Mouse (Mus musculus) midbrain, postnatal 0 days (tissue): ENCODE results near the gene Sarm1. TPM values are rescaled to one million over a fixed set of nuclear protein-coding genes. Genes with fewer than 3 reads are reported as not detected.

Source experiments
- ATAC-seq: fragments of 200-750 bp; cut with Nextera tagmentation; 2 replicates; pipeline ENCODE4 v1.8.0; 2017; ENCODE audit warnings: moderate number of reproducible peaks, mild to moderate bottlenecking, moderate TSS enrichment, moderate library complexity; ENCODE audit not compliant: low FRiP score
- DNase-seq: peaks from one replicate; pipeline ENCODE4 v3.0.0-alpha.2; 2015; ENCODE audit warnings: low spot score
- H3K27ac ChIP-seq: fragments of 300-500 bp; sonication (generic); 2 replicates; pipeline ENCODE4 v1.5.1; 2014; ENCODE audit warnings: low read depth, mild to moderate bottlenecking, low read length, mixed read lengths
- H3K27me3 ChIP-seq: fragments of 300-500 bp; sonication (generic); 2 replicates; pipeline ENCODE4 v1.6.1; 2014; ENCODE audit warnings: low read length, control low read depth, mixed read lengths; ENCODE audit not compliant: insufficient read depth
- H3K36me3 ChIP-seq: fragments of 300-500 bp; sonication (generic); 2 replicates; pipeline ENCODE4 v1.6.1; 2014; ENCODE audit warnings: low read length, control low read depth, mixed read lengths; ENCODE audit not compliant: insufficient read depth
- H3K4me1 ChIP-seq: fragments of 300-500 bp; sonication (generic); 2 replicates; pipeline ENCODE4 v1.6.1; 2014; ENCODE audit warnings: mild to moderate bottlenecking, control low read depth, antibody characterized with exemption, low read length, mixed read lengths; ENCODE audit not compliant: insufficient read depth
- H3K4me2 ChIP-seq: fragments of 300-500 bp; sonication (generic); 2 replicates; pipeline ENCODE4 v1.6.1; 2014; ENCODE audit warnings: low read depth, mild to moderate bottlenecking, low read length, mixed read lengths; ENCODE audit not compliant: poor library complexity, severe bottlenecking
- H3K4me3 ChIP-seq: fragments of 300-500 bp; sonication (generic); 2 replicates; pipeline ENCODE4 v1.5.1; 2014; ENCODE audit warnings: low read depth, mild to moderate bottlenecking, low read length, moderate library complexity
- H3K9ac ChIP-seq: fragments of 300-500 bp; sonication (generic); replicated peaks from 2 replicates; pipeline ENCODE4 v1.6.1; 2014; ENCODE audit warnings: mild to moderate bottlenecking, low read length, moderate library complexity, mixed read lengths; ENCODE audit not compliant: poor library complexity, severe bottlenecking
- H3K9me3 ChIP-seq: fragments of 300-500 bp; sonication (generic); 2 replicates; pipeline ENCODE4 v1.6.1; 2016; ENCODE audit warnings: low read length, control low read depth
- CTCF ChIP-seq: IDR thresholded peaks from 2 replicates; pipeline ENCODE4 v1.5.1; 2016; ENCODE audit warnings: antibody characterized with exemption, mild to moderate bottlenecking
- WGBS: fragments of 180-500 bp; shearing (Covaris S2); extraction: QIAGEN DNeasy Blood & Tissue Kit; methylation state at CpG from one replicate; pipeline ENCODE4 v1.1.7; 2014; 5-methylcytosine and 5-hydroxymethylcytosine counted together
- polyA plus RNA-seq: library from polyadenylated mRNA; unstranded; fragments of >200 nt; fragmentation: Nextera tagmentation; extraction: Ambion mirVana; gene quantifications from 2 replicates; pipeline ENCODE4 v1.2.1, GENCODE M21; 2015
- total RNA-seq: library from RNA; depleted of rRNA; stranded (reverse); fragments of >200 nt; gene quantifications from 2 replicates; pipeline ENCODE4 v1.2.3, GENCODE M21; 2014

Sarm1 gene
- total and polyA plus RNA-seq, 2 experiments from 2014 or later, result 40.1 to 66.3 TPM

GRCm38 (mm10) chr11:78467932-78468331 is 29.6 kb downstream of the Sarm1 start:
- no peak overlapping the region for H3K9ac ChIP-seq
- H3K4me1 ChIP-seq, result peaks cover 5% of the 10 kb centered on the region; the same call in 1 of the 2 replicates
- DNase-seq (no peak), ATAC-seq (no peak)
- no peak overlapping the region for H3K4me2 ChIP-seq
- no peaks in the 10 kb centered on the region for H3K9me3 ChIP-seq
- H3K27ac ChIP-seq, result no peak overlapping the region
- no peak overlapping the region for H3K4me3 ChIP-seq
- WGBS, result 78% methylated on average over 3 of the region's 3 CpGs
- no peaks in the 10 kb centered on the region for H3K27me3 ChIP-seq
- no peak for TF ChIP-seq CTCF
- H3K36me3 ChIP-seq, result peaks cover 7% of the 10 kb centered on the region

GRCm38 (mm10) chr11:78467515-78467914 is 30.0 kb downstream of the Sarm1 start:
- ATAC-seq (no peak), DNase-seq (no peak)
- Histone ChIP-seq H3K27ac (no peak overlapping the region), H3K9ac (no peak overlapping the region), H3K9me3 (no peaks in the 10 kb centered on the region), H3K4me3 (no peak overlapping the region), H3K4me1 (peaks cover 5% of the 10 kb centered on the region; the same call in 1 of the 2 replicates), H3K36me3 (0 out of 2 replicates have a peak, but pooled peaks cover 5% of the 10 kb centered on the region), H3K27me3 (no peaks in the 10 kb centered on the region), H3K4me2 (no peak overlapping the region)
- TF ChIP-seq CTCF, result no peak
- whole genome bisulfite sequencing, result 87% methylated on average over 7 of the region's 7 CpGs

GRCm38 (mm10) chr11:78466242-78466912 is 31.2 kb downstream of the Sarm1 start:
- Histone ChIP-seq H3K27ac (peak overlapping the region; percentile 79), H3K9ac (peak overlapping the region; percentile 67), H3K36me3 (0 out of 2 replicates have a peak, but pooled peaks cover 2% of the 10 kb centered on the region), H3K9me3 (no peaks in the 10 kb centered on the region), H3K4me1 (peaks cover 5% of the 10 kb centered on the region; the same call in 1 of the 2 replicates), H3K4me3 (peak overlapping the region; percentile 59), H3K27me3 (no peaks in the 10 kb centered on the region), H3K4me2 (peak overlapping the region; percentile 76)
- no peak for DNase-seq
- ATAC-seq, result no peak; the same call in 1 of the 2 replicates
- 51% methylated on average over 23 of the region's 23 CpGs for WGBS
- TF ChIP-seq CTCF, result no peak

- TF ChIP-seq CTCF, result no peak
- H3K9ac ChIP-seq, result peak within 1 kb of the TSS; percentile 67
- H3K27ac ChIP-seq, result peak within 1 kb of the TSS; percentile 79
- H3K4me3 ChIP-seq, result peak within 1 kb of the TSS; percentile 59
- under 1% methylated on average over 40 of the region's 41 CpGs for WGBS
- H3K4me1 ChIP-seq, result peaks cover 5% of the 10 kb centered on the region; the same call in 1 of the 2 replicates
- H3K36me3 ChIP-seq, result no peaks in the 10 kb centered on the region
- no peaks in the 10 kb centered on the region for H3K27me3 ChIP-seq
- DNase-seq (peak; percentile 90), ATAC-seq (peak; percentile 88)
- no peaks in the 10 kb centered on the region for H3K9me3 ChIP-seq
- H3K4me2 ChIP-seq, result peak within 1 kb of the TSS; percentile 76
Observed at GRCm38 (mm10) chr11:78465568-78466180, 31.9 kb downstream of the Sarm1 start, which contains the start of gene Slc46a1. Slc46a1 (plus strand) TSS chr11:78465697.

- DNase-seq (peak; percentile 7), ATAC-seq (no peak)
- Histone ChIP-seq H3K27ac (no peak overlapping the region), H3K4me1 (peaks cover 5% of the 10 kb centered on the region; the same call in 1 of the 2 replicates), H3K9ac (no peak overlapping the region), H3K4me2 (peak overlapping the region; percentile 76), H3K4me3 (peak overlapping the region; percentile 59), H3K36me3 (no peaks in the 10 kb centered on the region), H3K27me3 (no peaks in the 10 kb centered on the region), H3K9me3 (no peaks in the 10 kb centered on the region)
- no peak for TF ChIP-seq CTCF
- 18% methylated on average over 9 of the region's 9 CpGs for WGBS
Observed at GRCm38 (mm10) chr11:78465116-78465515, 32.4 kb downstream of the Sarm1 start.
